Mouse (Mus musculus): ENCODE results near the gene Ppp1r13l. TPM values are rescaled to one million over a fixed set of nuclear protein-coding genes. Genes with fewer than 3 reads are reported as not detected.

Gene Ppp1r13l
- polyA plus RNA-seq, 1 experiment from 2014 or later = 3.0 TPM

GRCm38 (mm10) chr7:19409753-19410152 lies 50.2 kb downstream of the Ppp1r13l start:
- Histone ChIP-seq H3K27me3 (ENCODE audit: insufficient read depth, low read length) (no peaks in the 10 kb centered on the region), H3K27ac (no peak overlapping the region), H3K9ac (ENCODE audit: low read depth, low read length) (no peak overlapping the region), H3K4me1 (replicated peaks; ENCODE audit: insufficient read depth, low read length) (no peaks in the 10 kb centered on the region), H3K36me3 (ENCODE audit: insufficient read depth, low read length) (no peaks in the 10 kb centered on the region), H3K4me3 (replicated peaks; ENCODE audit: low read depth, low read length) (no peak overlapping the region), H3K4me2 (ENCODE audit: low read length) (no peak overlapping the region), H3K9me3 (replicated peaks; ENCODE audit: low read length) (no peaks in the 10 kb centered on the region)
- ATAC-seq (replicated peaks; ENCODE audit: low FRiP score, low read depth) (0 out of 2 replicates have a peak, but pooled peaks have one; percentile 25), DNase-seq (ENCODE audit: low spot score) (no peak)
- TF ChIP-seq CTCF (IDR thresholded peaks at IDR 0.05; ENCODE audit: low read depth) = no peak
- WGBS = 20% methylated on average over 6 of the region's 6 CpGs

DNA sequence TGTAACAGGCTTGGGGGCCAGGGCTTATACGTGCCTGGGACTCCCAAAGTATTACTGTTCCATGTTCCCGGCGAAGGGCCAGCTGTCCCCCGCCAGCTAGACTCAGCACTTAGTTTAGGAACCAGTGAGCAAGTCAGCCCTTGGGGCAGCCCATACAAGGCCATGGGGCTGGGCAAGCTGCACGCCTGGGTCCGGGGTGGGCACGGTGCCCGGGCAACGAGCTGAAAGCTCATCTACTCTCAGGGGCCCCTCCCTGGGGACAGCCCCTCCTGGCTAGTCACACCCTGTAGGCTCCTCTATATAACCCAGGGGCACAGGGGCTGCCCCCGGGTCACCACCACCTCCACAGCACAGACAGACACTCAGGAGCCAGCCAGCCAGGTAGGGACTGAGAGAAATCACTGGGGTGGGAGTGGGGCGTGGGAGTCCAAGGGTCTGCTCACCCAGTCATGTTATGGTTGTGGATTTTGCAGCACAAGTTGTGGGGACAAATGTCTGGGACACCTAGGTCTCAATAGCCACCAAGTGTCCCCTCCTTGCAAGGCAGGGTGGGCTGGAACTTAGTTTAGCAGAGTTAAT lies 51.3 kb downstream of the Ppp1r13l start:
- WGBS = 70% methylated on average over 11 of the region's 11 CpGs
- no peak for ATAC-seq (replicated peaks; ENCODE audit: low FRiP score, low read depth)

GRCm38 (mm10) chr7:19411783-19412182 lies 52.2 kb downstream of the Ppp1r13l start:
- Histone ChIP-seq H3K27me3 (ENCODE audit: insufficient read depth, low read length) (no peaks in the 10 kb centered on the region), H3K27ac (no peak overlapping the region), H3K4me3 (replicated peaks; ENCODE audit: low read depth, low read length) (no peak overlapping the region), H3K9ac (ENCODE audit: low read depth, low read length) (no peak overlapping the region), H3K4me2 (ENCODE audit: low read length) (no peak overlapping the region), H3K9me3 (replicated peaks; ENCODE audit: low read length) (no peaks in the 10 kb centered on the region), H3K4me1 (replicated peaks; ENCODE audit: insufficient read depth, low read length) (no peaks in the 10 kb centered on the region), H3K36me3 (ENCODE audit: insufficient read depth, low read length) (no peaks in the 10 kb centered on the region)
- TF ChIP-seq CTCF (IDR thresholded peaks at IDR 0.05; ENCODE audit: low read depth) = no peak
- DNase-seq (ENCODE audit: low spot score) (no peak), ATAC-seq (replicated peaks; ENCODE audit: low FRiP score, low read depth) (no peak)
- 69% methylated on average over 5 of the region's 5 CpGs for WGBS

More for the DNA sequence above, 51.3 kb downstream of the Ppp1r13l start:
- H3K4me3 ChIP-seq (replicated peaks; ENCODE audit: low read depth, low read length) = no peak overlapping the region
- no peaks in the 10 kb centered on the region for H3K9me3 ChIP-seq (replicated peaks; ENCODE audit: low read length)
- H3K36me3 ChIP-seq (ENCODE audit: insufficient read depth, low read length) = no peaks in the 10 kb centered on the region
- no peak for DNase-seq (ENCODE audit: low spot score)
- no peak overlapping the region for H3K27ac ChIP-seq
- H3K4me1 ChIP-seq (replicated peaks; ENCODE audit: insufficient read depth, low read length) = no peaks in the 10 kb centered on the region
- H3K4me2 ChIP-seq (ENCODE audit: low read length) = no peak overlapping the region
- no peak overlapping the region for H3K9ac ChIP-seq (ENCODE audit: low read depth, low read length)
- H3K27me3 ChIP-seq (ENCODE audit: insufficient read depth, low read length) = no peaks in the 10 kb centered on the region
- no peak for TF ChIP-seq CTCF (IDR thresholded peaks at IDR 0.05; ENCODE audit: low read depth)

GRCm38 (mm10) chr7:19413525-19413924 lies 54.0 kb downstream of the Ppp1r13l start:
- no peaks in the 10 kb centered on the region for H3K36me3 ChIP-seq (ENCODE audit: insufficient read depth, low read length)
- no peak for TF ChIP-seq CTCF (IDR thresholded peaks at IDR 0.05; ENCODE audit: low read depth)
- DNase-seq (ENCODE audit: low spot score) (no peak), ATAC-seq (replicated peaks; ENCODE audit: low FRiP score, low read depth) (no peak)
- WGBS = 88% methylated on average over 3 of the region's 3 CpGs
- no peaks in the 10 kb centered on the region for H3K4me1 ChIP-seq (replicated peaks; ENCODE audit: insufficient read depth, low read length)
- no peak overlapping the region for H3K4me3 ChIP-seq (replicated peaks; ENCODE audit: low read depth, low read length)
- H3K4me2 ChIP-seq (ENCODE audit: low read length) = no peak overlapping the region
- no peak overlapping the region for H3K9ac ChIP-seq (ENCODE audit: low read depth, low read length)
- no peaks in the 10 kb centered on the region for H3K27me3 ChIP-seq (ENCODE audit: insufficient read depth, low read length)
- H3K27ac ChIP-seq = no peak overlapping the region
- H3K9me3 ChIP-seq (replicated peaks; ENCODE audit: low read length) = no peaks in the 10 kb centered on the region

- 71% methylated on average over 15 of the region's 15 CpGs for WGBS
These were observed 57.0 kb downstream of the Ppp1r13l start for GRCm38 (mm10) chr7:19416590-19416989.

GRCm38 (mm10) chr7:19420121-19420520 lies 60.6 kb downstream of the Ppp1r13l start:
- H3K4me1 ChIP-seq (replicated peaks; ENCODE audit: insufficient read depth, low read length) = no peaks in the 10 kb centered on the region; the same call in 1 of the 2 replicates
- H3K4me3 ChIP-seq (replicated peaks; ENCODE audit: low read depth, low read length) = 0 out of 2 replicates have a peak overlapping the region, but pooled peaks have one; percentile 2
- WGBS = 5% methylated on average over 28 of the region's 28 CpGs
- no peak overlapping the region for H3K27ac ChIP-seq
- no peak for TF ChIP-seq CTCF (IDR thresholded peaks at IDR 0.05; ENCODE audit: low read depth)
- ATAC-seq (replicated peaks; ENCODE audit: low FRiP score, low read depth) (no peak), DNase-seq (ENCODE audit: low spot score) (no peak)
- peaks cover 3% of the 10 kb centered on the region; the same call in 1 of the 2 replicates for H3K36me3 ChIP-seq (ENCODE audit: insufficient read depth, low read length)
- H3K9ac ChIP-seq (ENCODE audit: low read depth, low read length) = no peak overlapping the region
- H3K9me3 ChIP-seq (replicated peaks; ENCODE audit: low read length) = no peaks in the 10 kb centered on the region
- peaks cover 15% of the 10 kb centered on the region for H3K27me3 ChIP-seq (ENCODE audit: insufficient read depth, low read length)
- H3K4me2 ChIP-seq (ENCODE audit: low read length) = peak overlapping the region; percentile 26; the same call in 1 of the 2 replicates

More at GRCm38 (mm10) chr7:19416590-19416989, 57.0 kb downstream of the Ppp1r13l start:
- Histone ChIP-seq H3K9ac (ENCODE audit: low read depth, low read length) (no peak overlapping the region), H3K27me3 (ENCODE audit: insufficient read depth, low read length) (peaks cover 15% of the 10 kb centered on the region), H3K4me1 (replicated peaks; ENCODE audit: insufficient read depth, low read length) (no peaks in the 10 kb centered on the region; the same call in 1 of the 2 replicates), H3K9me3 (replicated peaks; ENCODE audit: low read length) (no peaks in the 10 kb centered on the region), H3K4me3 (replicated peaks; ENCODE audit: low read depth, low read length) (no peak overlapping the region), H3K27ac (no peak overlapping the region), H3K36me3 (ENCODE audit: insufficient read depth, low read length) (no peaks in the 10 kb centered on the region), H3K4me2 (ENCODE audit: low read length) (no peak overlapping the region)
- DNase-seq (ENCODE audit: low spot score) (no peak), ATAC-seq (replicated peaks; ENCODE audit: low FRiP score, low read depth) (no peak)
- TF ChIP-seq CTCF (IDR thresholded peaks at IDR 0.05; ENCODE audit: low read depth) = no peak

Measured in kidney, postnatal 0 days (tissue).